Mouse (Mus musculus): ENCODE measurements at regions not wholly inside any gene's neighbourhood (a gene's known extent, or its start where the extent isn't known, plus 50 kb on each side); places are given as distances from the start of the nearest gene placed in this dataset.
A peak's percentile ranks its signal among the peaks of the same experiment; 100 is the strongest.

DNA sequence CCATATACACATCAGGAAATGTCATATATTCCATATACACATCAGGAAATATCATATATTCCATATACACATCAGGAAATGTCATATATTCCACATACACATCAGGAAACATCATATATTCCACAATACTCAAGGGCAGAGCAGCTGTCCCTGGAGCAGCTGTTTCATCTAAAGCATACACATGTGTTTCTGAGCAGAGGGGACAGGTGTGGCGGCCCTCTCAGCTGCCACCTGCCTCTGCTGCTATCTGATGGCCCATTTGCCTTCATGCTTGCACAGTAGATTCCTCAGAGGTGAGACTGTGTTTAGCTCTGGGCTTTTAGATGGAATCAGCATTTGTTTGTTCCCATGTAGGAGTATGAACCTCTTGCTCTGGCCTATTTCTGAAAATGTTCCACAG lies 158.1 kb upstream of the Igfbp3 start:
- DNase-seq (ENCODE audit: low spot score in 2 of 2) = no peak

DNA sequence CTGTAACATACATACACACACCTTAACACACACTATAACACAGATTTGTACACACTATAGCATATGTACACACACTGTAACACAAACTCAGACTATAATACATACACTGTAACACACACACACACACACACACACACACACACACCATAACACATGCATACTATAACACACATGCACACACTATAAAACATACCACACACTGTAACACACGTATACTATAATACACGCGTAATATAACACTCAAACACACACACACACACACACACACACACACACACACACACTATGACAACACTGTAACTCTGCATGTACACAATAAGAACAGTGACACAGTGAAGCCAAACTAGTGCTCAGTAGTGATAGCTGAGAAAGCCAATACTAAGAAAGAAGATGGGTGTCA lies 147.7 kb upstream of the Igfbp3 start:
- DNase-seq (ENCODE audit: low spot score in 2 of 2) = no peak

DNA sequence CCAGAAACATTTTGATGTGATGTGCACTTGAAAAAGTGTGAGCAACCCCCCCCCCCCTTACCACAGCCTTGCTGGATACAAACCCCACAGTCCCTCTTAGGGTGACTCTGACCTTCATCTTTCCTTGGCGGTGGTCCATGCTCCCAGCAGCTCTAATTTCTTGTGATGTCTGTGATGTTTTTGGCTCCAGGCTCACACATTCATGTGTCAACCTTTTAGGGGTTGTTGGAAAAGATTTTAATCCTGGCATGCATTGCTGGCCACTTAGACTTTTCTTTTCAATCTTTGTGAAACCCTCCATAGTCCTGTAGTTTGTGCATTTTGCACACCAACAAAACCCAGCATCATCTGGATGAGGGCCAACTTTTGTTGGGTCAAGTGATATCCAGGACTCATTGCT lies 134.9 kb upstream of the Igfbp3 start:
- no peak for DNase-seq (ENCODE audit: low spot score in 2 of 2)

DNA sequence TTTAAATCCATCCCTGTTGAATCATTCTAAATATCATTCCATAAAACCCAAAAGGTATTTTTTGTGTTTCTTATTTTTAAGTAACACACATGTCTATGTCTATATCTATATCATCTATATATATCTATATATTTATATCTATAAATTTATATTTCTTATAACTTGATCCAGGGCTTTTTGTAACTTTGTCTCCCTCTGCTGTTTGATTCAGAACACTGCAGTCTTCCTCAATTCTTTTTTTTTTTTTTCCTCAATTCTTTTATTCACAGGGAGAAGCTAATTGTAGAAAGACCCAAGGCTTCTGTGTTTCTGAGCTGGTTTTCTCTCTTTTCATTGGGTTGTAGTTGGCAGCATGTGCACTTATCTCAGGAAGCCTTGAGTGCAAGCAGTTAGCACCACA lies 124.1 kb upstream of the Igfbp3 start:
- DNase-seq (ENCODE audit: low spot score in 2 of 2) = no peak

DNA sequence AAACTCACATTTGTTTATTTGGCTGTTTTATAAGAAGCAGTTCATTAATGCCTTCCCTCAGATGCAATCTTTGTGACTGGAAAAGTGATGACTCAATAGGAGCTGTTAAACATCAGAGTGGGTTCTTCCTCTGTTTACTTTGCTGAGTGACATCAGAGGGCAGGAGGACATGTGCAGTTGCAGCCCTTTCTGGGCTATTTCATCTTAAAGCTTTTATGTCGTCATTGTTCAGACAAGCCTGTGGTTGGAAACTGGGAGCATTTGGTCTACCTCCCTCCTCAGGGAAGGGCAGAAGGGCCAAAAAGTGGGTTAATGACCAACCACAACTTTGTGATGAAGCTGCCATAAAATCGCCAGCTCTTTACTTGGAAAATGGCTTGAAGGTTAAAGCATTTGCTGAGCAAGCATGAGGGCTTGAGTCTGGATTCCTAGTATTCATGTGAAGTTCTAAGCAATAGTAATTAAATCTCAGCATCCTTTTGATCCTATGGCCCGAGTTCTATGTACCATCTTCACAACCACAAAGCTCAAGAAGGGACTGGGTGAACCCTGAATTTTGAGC lies 103.8 kb upstream of the Igfbp3 start:
- DNase-seq (ENCODE audit: low spot score in 2 of 2) = no peak

DNA sequence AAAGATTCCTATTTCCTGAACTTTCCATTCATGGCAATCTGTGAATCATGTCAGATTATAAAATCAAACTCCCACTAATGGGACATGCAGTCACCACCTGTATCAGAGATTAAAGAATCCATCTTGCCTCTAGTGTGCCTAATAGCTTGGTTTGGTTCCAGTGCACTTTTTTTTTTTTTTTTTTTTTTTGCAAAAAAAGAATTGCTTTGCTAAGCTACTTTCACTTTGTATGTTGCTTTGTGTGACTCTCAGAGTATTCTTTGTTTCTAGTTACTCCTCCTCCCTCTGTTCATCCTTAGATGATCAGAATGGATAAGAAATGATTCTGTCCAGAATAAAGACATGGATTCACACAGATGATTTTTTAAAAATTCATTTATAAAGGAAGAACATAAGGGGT lies 82.5 kb upstream of the Igfbp3 start:
- DNase-seq (ENCODE audit: low spot score in 2 of 2) = no peak

DNA sequence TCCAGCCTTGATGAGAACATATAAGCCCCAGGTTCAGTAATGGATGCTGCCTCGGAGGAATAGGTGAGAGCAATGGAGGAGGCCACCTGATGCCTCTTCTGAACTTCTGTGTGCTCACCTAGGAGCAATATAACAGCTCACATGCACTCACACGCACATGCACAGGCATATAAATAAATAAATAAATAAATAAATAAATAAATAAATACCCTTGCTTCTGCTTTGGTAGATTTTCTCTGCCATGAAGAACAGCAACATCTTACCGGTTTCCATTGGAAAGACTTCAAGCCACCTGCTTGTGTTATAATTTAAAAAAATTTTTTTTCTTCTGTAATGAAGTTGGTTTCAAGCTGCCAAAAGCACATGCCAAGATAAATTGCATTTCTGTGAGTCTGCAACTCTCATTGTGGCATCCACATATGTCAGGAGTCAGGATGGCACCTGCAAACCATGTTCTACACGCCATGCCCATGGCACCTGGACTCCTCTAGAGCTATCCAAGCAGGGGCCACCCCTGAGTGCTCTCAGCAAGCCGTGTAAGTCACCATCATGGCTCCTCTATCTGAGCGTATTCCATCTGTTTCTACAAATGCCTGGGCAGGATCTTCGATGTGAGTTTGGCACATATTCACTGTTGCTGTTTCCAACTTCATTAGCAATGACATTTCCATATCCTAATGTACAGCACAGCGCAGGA lies 75.7 kb upstream of the Igfbp3 start:
- DNase-seq (ENCODE audit: low spot score in 2 of 2) = no peak

DNA sequence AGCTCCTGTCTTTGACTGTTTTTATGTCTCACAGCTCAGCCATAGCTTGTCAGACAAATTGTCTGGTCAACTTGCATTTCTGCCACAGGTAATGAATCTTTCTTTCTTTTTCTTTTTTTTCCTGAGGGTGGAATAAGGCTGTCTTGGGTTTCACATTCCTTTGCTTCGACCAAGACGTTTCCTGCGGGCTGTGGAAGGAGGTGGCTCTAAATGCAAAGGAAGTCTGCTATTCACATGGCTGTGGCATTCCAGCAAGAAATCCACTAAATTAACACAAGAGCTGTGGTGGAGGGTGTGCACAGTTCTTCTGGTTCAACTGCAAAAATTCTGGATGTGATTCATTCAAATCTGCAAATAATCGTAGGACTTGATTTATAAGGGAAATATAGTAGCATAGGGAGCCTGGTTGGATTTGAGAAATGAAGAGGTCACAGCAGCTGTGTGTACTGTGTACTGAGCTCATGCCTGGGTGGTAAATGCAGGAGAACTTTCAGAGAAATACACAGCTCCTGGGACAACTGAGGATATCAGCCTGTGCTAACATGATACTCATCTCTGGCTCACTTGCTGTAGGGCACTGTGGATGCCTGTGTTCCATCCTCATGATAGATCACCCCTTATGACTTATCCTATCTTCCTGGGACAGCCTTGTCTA lies 71.2 kb upstream of the Igfbp3 start:
- no peak for DNase-seq (ENCODE audit: low spot score in 2 of 2)

DNA sequence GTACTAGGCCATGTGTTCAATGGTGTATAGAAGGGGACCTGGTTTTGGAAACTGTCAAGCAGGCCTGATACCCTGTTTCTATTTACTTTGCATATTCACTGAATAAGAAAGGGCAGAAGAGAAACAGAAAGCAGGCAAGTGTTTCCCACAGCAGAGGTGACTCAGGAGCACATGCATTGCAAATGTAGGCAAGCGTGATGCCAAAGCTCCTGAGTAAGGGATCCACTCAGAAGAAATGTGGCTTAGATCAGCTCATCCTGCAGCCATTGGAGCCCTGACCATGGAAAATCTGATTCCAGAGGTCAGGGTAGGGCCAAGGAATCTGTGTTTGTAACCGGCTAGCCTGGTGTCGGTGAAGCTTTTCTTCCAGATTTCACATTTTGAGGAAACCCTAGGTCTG lies 69.3 kb upstream of the Igfbp3 start:
- no peak for DNase-seq (ENCODE audit: low spot score in 2 of 2)

DNA sequence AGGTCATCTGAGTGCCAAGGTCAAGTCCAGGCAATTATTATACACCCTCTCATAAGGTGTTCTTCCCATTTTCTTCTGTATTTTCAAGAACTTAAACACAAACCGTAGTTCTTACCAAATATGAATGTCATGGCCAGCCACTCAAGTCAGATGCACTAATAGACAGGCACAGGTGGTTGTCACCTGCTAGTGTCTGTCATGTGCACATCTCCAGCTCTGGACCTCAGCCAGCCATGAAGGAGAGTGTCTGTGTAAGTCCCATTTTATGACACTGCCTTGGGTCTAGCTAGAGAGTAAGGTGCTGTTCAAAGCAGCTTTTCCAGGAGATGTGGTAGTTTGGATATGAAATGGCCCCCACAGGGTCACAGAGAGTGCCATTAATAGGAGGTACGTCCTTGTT lies 68.5 kb upstream of the Igfbp3 start:
- DNase-seq (ENCODE audit: low spot score in 2 of 2) = peak in 1 of 2 experiments; percentile 23

DNA sequence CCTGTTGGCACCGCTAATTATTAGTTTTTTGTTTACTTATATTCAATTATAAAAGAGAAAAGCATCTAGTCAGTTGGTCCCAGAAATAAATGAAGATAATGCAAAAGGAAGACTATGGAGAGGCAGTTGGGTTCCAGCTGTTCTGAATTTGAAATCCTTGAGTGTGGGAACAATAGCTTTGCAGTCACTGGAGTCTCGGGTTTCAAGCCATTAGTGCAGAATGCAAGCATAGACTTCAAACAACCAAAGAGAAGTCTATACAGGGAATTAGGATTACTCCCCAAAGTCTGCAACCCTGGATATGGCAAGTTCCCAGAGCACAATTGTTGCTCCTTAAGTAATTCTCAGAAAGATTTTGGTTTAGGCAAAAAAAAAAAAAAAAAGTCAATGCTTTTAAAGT lies 67.9 kb upstream of the Igfbp3 start:
- no peak for DNase-seq (ENCODE audit: low spot score in 2 of 2)

DNA sequence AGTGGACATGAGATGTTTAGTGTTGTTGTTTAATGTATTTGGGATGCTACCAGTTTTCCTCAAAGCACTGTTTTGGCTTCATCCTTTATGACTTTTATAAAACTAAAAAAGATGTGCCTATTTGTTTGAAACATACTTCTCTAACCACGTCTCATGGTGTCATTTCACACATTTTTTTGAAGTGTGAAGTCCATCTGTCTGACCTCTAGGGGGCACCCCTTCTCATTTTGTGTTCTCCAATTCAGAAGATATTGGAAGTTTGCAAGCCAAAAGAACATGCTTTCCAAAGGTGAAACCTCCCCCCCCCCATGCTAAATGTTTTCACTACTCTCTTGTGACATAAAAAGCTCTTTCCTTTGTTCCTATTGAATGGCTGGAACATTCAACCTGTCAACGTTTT lies 66.2 kb upstream of the Igfbp3 start:
- DNase-seq (ENCODE audit: low spot score in 2 of 2) = no peak

DNA sequence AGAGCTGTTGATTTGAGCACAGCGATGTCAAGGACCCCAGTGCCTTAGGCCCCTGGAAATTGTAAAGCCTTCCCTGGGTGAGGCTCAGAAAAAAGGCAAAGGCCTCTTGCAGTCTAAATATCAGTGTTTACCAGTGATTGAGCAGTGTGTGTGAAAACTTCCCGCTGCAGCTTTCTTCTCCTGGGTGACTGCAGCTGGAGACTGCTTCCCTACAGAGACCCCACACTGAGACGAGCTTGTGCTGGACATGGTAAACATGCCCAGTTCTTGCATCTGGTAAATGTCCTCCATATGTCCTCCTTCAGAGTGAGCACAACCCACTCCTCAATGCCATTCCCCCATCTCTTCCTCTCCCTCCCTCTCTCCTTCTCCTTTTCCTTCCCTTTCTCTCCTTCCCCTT lies 58.8 kb upstream of the Igfbp3 start:
- DNase-seq (ENCODE audit: low spot score in 2 of 2) = no peak

DNA sequence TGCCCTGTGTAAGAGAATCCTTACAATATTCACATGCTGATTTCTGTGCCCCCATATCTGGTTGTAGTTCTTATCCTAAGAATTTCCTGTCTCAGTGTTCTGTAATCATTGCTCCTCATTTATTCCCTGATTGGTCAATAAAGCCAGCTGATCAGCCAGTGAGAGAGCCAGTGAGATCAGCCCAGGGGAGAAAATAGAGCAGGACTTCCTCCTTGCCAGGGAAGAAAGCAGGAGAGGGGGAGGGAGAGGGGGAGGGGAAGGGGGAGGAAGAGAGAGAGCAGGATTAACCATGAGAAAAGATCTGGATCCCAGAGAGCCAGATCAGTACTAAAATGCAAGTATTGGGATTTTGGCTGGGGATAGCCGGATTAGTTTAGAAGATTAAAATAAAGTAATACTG lies 57.2 kb upstream of the Igfbp3 start:
- no peak for DNase-seq (ENCODE audit: low spot score in 2 of 2)

DNA sequence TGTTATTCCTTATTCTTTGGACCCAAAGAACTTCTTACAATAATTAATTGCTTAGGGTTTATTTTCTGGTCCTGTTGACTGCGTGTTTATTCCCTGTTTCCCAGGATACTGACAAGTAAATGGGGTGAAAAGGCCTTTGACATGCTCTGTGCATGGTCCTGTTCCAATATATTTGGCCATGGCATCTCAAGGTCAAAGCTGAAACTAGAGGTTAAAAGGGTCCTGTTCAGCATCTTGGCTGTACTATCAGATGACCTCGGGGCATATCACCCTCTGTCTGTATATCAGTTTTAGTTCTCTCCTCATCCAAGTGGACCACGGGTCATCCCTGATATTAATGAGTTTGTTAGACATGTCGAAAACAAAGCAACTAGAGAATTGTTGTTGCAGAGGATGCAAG lies 50.2 kb upstream of the Igfbp3 start:
- DNase-seq (ENCODE audit: low spot score in 2 of 2) = no peak

All from gastrocnemius, postnatal 4 days (tissue).